Mouse (Mus musculus) intestine, embryonic 14.5 days (tissue): ENCODE measurements around the gene Erbin. TPM values are rescaled to one million over a fixed set of nuclear protein-coding genes. Genes with fewer than 3 reads are reported as not detected.

ENCODE experiments used
- ATAC-seq: fragments of 200-750 bp; cut with Nextera tagmentation; replicated peaks from 2 replicates; pipeline ENCODE4 v1.8.0; 2017; ENCODE audit warnings: low read depth, moderate number of reproducible peaks, moderate TSS enrichment, moderate library complexity; ENCODE audit not compliant: low FRiP score, low TSS enrichment
- DNase-seq: peaks from one replicate; pipeline ENCODE4 v3.0.0-alpha.2; 2018; ENCODE audit warnings: low spot score
- H3K27ac ChIP-seq: fragments of 300-500 bp; sonication (generic); 2 replicates; pipeline ENCODE4 v1.5.1; 2014; ENCODE audit warnings: low read depth, mild to moderate bottlenecking, control low read depth
- H3K27me3 ChIP-seq: fragments of 300-500 bp; sonication (generic); replicated peaks from 2 replicates; pipeline ENCODE4 v1.6.1; 2014; ENCODE audit warnings: low read length, control low read depth; ENCODE audit not compliant: control insufficient read depth, insufficient read depth
- H3K36me3 ChIP-seq: fragments of 300-500 bp; sonication (generic); 2 replicates; pipeline ENCODE4 v1.6.1; 2014; ENCODE audit warnings: low read length, control low read depth; ENCODE audit not compliant: control insufficient read depth, insufficient read depth
- H3K4me1 ChIP-seq: fragments of 300-500 bp; sonication (generic); replicated peaks from 2 replicates; pipeline ENCODE4 v1.6.1; 2014; ENCODE audit warnings: low read length, control low read depth, mixed read lengths; ENCODE audit not compliant: control insufficient read depth, insufficient read depth
- H3K4me2 ChIP-seq: fragments of 300-500 bp; sonication (generic); 2 replicates; pipeline ENCODE4 v1.6.1; 2014; ENCODE audit warnings: low read length
- H3K4me3 ChIP-seq: fragments of 300-500 bp; sonication (generic); 2 replicates; pipeline ENCODE4 v1.5.1; 2014; ENCODE audit warnings: low read depth, low read length, control low read depth, mixed read lengths
- H3K9ac ChIP-seq: fragments of 300-500 bp; sonication (generic); 2 replicates; pipeline ENCODE4 v1.6.1; 2014; ENCODE audit warnings: mild to moderate bottlenecking, low read length
- H3K9me3 ChIP-seq: fragments of 300-500 bp; sonication (generic); 2 replicates; pipeline ENCODE4 v1.6.1; 2016; ENCODE audit warnings: low read length, control low read depth; ENCODE audit not compliant: control insufficient read depth
- WGBS: fragments of 180-500 bp; shearing (Covaris S2); extraction: QIAGEN DNeasy Blood & Tissue Kit; methylation state at CpG from one replicate; pipeline ENCODE4 v1.1.7; 2014; 5-methylcytosine and 5-hydroxymethylcytosine counted together
- polyA plus RNA-seq: library from polyadenylated mRNA; unstranded; fragments of >200 nt; fragmentation: Nextera tagmentation; extraction: Ambion mirVana; gene quantifications from 2 replicates; pipeline ENCODE4 v1.2.1, GENCODE M21; 2014

The Erbin gene
- polyA plus RNA-seq, 1 experiment from 2014 or later = 32.1 TPM

DNA sequence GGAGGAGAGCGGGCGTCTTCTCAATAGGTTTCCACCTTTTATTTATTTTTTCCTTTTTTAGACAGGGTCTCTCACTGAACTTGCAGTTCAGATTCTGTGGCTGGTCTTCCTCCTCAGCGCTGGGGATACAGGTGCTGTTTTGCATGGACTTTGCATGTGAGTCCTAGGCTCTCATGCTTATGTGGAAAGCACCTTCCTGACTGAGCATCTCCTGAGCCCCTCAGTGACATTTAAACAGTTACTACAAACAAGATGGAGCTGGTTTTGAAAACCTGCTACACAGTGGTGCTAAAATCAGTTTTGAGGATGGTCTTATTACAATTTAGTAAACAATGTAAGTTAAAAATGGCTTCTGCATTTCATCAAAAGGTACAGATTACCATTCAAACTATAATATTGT lies 102.4 kb downstream of the Erbin start:
- H3K36me3 ChIP-seq = peaks cover 59% of the 10 kb centered on the region
- no peak overlapping the region for H3K9ac ChIP-seq
- 91% methylated on average over 3 of the region's 3 CpGs for WGBS
- H3K27ac ChIP-seq = no peak overlapping the region
- H3K27me3 ChIP-seq = no peaks in the 10 kb centered on the region
- H3K4me2 ChIP-seq = no peak overlapping the region
- H3K4me1 ChIP-seq = no peaks in the 10 kb centered on the region
- DNase-seq (no peak), ATAC-seq (no peak)
- H3K4me3 ChIP-seq = no peak overlapping the region
- H3K9me3 ChIP-seq = no peaks in the 10 kb centered on the region

DNA sequence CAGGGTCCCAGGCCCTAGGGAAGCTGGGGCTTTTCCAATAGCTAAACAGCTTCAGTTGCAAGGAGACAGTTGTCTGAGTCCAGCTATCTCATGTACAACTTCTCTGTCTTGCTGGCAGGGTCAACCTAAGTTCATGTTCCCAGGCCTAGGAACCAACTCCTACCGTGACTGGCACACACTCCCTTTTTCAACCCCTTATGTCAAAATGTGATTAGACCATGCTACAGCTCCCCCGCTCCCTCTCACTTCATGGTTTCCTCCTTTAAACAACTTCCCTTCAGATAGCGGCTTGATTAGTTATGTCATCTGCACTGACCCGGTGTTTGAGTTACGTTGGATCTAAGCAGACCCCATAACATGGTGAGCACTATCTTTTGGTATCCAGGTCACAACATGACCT lies 112.8 kb downstream of the Erbin start:
- no peak overlapping the region for H3K4me3 ChIP-seq
- H3K36me3 ChIP-seq = no peaks in the 10 kb centered on the region
- no peaks in the 10 kb centered on the region for H3K9me3 ChIP-seq
- H3K4me1 ChIP-seq = no peaks in the 10 kb centered on the region
- ATAC-seq = no peak
- WGBS = 51% methylated on average over 5 of the region's 5 CpGs
- H3K27me3 ChIP-seq = no peaks in the 10 kb centered on the region
- DNase-seq = no peak
- H3K9ac ChIP-seq = no peak overlapping the region
- no peak overlapping the region for H3K27ac ChIP-seq
- H3K4me2 ChIP-seq = no peak overlapping the region

DNA sequence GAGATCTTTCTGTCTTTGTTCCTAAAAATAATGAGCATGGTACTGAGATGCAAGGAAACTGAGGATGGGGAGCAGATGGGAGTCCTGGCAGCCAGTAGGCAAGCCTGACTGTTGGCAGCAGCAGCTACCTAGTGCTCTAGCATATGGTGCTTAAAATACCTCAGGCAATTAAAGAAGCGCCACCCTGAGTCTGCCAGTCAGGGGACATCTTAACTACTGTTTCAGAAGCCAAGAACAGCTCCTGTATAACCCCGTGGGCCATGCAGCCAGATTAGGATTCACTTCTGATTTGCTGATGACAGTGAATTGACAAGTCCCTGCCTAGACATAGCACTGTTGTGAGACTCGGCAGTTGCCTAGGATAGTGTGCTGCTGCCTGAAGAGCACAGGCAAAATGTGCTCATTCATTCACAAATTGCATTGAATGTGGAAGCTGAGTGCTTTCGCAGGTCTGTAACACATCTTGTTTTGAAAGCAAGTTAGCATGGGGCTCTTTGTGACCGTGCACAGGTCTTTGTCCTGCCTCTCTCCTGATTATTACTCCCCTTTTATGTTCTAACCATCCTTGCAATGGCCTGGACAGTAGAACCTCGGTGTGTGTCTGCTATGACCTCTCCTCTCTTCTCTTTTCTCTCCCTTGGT lies 114.0 kb downstream of the Erbin start:
- Histone ChIP-seq H3K36me3 (no peaks in the 10 kb centered on the region), H3K27ac (no peak overlapping the region), H3K4me1 (no peaks in the 10 kb centered on the region), H3K4me2 (no peak overlapping the region), H3K27me3 (no peaks in the 10 kb centered on the region), H3K9ac (no peak overlapping the region), H3K9me3 (no peaks in the 10 kb centered on the region), H3K4me3 (no peak overlapping the region)
- ATAC-seq = no peak
- DNase-seq = no peak
- WGBS = 58% methylated on average over 6 of the region's 6 CpGs

DNA sequence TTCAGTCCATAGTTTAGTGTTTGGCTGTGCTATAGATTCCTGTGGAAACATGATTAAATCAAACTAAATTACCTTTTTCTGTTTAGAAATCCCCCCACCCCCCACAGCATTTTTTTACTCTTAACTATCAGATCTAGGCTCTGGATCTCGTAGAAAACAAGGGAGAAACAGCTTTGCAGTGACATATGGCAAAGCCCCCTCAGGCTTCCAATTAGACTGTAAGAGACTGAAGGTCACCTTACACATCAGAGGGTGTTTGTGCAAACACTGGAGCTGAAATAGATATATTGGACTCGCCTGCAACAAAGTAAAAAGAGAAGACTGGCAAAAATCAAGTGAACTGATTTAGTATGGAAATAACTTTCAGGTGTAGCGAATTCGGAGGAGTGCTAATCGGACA lies 116.6 kb downstream of the Erbin start:
- no peak overlapping the region for H3K4me3 ChIP-seq
- H3K36me3 ChIP-seq = no peaks in the 10 kb centered on the region
- H3K4me1 ChIP-seq = no peaks in the 10 kb centered on the region
- H3K4me2 ChIP-seq = no peak overlapping the region
- no peak overlapping the region for H3K27ac ChIP-seq
- DNase-seq (no peak), ATAC-seq (no peak)
- 78% methylated on average over 5 of the region's 5 CpGs for WGBS
- H3K27me3 ChIP-seq = no peaks in the 10 kb centered on the region
- no peak overlapping the region for H3K9ac ChIP-seq
- H3K9me3 ChIP-seq = no peaks in the 10 kb centered on the region

DNA sequence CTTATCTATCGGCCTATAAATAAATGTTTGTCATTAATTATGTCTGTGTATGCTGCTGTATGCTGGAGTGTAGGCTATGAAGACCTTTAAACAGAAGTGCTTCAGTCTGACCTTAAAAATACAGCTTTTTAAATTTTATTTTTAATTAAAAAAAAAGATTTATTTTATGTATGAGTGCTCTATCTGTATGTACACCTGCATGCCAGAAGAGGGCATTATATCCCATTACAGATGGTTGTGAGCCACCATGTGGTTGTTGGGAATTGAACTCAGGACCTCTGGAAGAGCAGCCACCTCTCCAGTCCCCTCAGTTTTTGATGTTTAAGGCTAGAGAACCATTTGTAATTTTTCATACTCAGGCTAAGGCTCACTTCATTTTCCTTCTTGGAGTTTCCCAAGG lies 119.3 kb downstream of the Erbin start:
- H3K4me3 ChIP-seq = no peak overlapping the region
- 87% methylated on average over 1 of the region's 1 CpGs for WGBS
- no peak overlapping the region for H3K9ac ChIP-seq
- no peaks in the 10 kb centered on the region for H3K4me1 ChIP-seq
- no peak for DNase-seq
- no peak overlapping the region for H3K4me2 ChIP-seq
- no peaks in the 10 kb centered on the region for H3K27me3 ChIP-seq
- no peak overlapping the region for H3K27ac ChIP-seq
- H3K9me3 ChIP-seq = no peaks in the 10 kb centered on the region
- no peak for ATAC-seq
- no peaks in the 10 kb centered on the region for H3K36me3 ChIP-seq

DNA sequence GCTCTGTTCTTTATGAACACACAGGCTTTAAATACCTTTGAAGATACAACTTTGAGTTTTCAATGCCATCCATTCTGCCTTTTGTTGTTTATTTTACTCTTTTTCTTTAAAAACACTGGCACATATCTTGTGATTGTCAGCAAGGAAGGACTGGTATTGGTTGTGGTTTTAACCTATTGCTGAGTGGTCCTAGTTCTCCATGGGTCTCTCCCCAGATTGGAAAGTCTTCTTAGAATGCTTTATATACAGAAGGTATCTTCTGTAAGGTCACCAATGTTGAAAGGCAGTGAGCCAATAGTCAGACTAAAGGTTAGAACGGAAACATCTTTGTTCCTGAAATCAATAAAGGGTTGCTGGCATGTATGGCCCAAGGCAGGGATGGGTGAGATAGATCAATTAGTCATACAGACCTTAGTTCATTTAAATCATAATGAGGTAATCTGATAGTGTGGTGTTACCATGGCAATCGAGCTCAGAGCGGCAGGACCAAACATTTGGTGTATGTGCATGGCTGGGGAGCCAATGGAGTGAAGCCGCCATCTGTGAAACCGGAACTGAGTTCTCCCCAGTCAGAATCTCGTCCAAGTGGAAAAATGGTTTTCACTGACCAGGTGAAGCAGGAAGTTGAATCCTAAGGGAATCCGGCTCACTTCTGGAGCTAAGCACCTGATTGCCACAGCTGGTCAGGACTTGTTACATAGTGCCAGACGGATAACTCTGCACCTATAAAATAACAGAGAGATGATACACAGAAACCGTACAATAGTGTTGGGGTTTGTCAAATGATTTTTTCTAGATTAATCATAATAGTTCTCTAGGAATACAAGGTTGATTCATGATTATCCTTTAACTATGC lies 125.4 kb downstream of the Erbin start:
- Histone ChIP-seq H3K9ac (no peak overlapping the region), H3K36me3 (no peaks in the 10 kb centered on the region), H3K4me3 (no peak overlapping the region), H3K27me3 (no peaks in the 10 kb centered on the region), H3K9me3 (no peaks in the 10 kb centered on the region), H3K4me1 (no peaks in the 10 kb centered on the region), H3K4me2 (no peak overlapping the region), H3K27ac (no peak overlapping the region)
- WGBS = 83% methylated on average over 9 of the region's 9 CpGs
- ATAC-seq (no peak), DNase-seq (no peak)

DNA sequence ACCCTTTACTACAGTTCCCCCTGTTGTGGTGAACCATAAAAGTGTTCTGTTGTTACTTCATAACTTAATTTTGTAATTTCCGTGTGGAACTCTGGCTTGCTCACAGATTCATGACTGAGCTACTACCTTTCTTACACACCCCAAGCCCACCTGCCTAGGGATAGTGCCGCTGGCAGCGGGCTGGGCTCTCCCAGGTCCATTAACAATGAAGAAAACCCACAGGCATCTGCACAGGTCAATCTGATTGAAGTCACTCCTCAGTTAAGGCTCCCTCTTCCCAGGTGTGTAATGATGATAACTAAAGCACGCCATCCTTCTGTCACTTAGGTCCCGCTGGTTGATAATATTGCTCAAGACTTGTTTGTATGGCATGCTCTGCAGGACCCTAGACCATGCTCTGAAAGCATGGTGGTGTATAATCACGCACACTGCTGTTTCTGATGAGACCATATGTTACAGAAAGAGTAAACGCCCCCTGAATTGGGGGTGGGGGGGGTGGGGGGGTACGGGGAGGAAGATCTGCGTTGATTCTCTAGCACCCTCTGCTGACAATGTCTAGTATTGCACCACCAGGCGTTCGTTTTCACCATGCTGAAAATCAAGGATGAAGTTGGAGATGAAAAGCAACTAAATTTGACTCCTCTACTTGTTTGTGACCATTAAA lies 140.3 kb downstream of the Erbin start:
- DNase-seq (peak; percentile 64), ATAC-seq (no peak)
- Histone ChIP-seq H3K27me3 (no peaks in the 10 kb centered on the region), H3K4me3 (no peak overlapping the region), H3K27ac (no peak overlapping the region), H3K9me3 (no peaks in the 10 kb centered on the region), H3K4me2 (no peak overlapping the region), H3K9ac (no peak overlapping the region), H3K4me1 (0 out of 2 replicates have a peak, but pooled peaks cover under 1% of the 10 kb centered on the region), H3K36me3 (no peaks in the 10 kb centered on the region)
- WGBS = 33% methylated on average over 11 of the region's 11 CpGs

DNA sequence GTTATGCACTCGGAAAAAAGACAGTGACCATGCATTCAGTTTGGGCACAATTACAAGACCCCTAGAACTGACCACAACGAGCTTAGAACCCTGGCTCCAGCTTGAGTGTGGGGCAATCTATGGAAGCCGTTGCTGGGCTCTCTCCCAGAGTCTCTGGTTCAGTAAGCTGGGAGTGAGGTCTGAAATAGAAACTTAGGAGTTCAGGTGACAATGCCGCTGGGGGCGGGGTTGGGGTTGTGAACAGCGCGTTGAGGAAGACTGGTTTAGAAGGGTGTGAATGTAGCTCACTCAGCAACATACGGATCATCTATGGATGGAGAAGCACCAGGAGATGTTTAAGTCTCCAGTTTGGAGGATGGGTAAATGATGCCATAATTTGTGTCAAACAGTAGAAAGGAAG lies 143.2 kb downstream of the Erbin start:
- Histone ChIP-seq H3K36me3 (no peaks in the 10 kb centered on the region), H3K9me3 (no peaks in the 10 kb centered on the region), H3K27ac (no peak overlapping the region), H3K4me2 (no peak overlapping the region), H3K4me3 (no peak overlapping the region), H3K4me1 (peaks cover 14% of the 10 kb centered on the region), H3K27me3 (no peaks in the 10 kb centered on the region), H3K9ac (no peak overlapping the region)
- ATAC-seq = no peak
- WGBS = 71% methylated on average over 8 of the region's 8 CpGs
- DNase-seq = no peak
